Mouse (Mus musculus) B cell, adult 2 months (primary cell): ENCODE measurements around the gene Nhlrc4.

Experiments used
- DNase-seq, 2 experiments: peaks; one replicate each; pipeline ENCODE4 v3.0.0; 2022

The Nhlrc4 gene

DNA sequence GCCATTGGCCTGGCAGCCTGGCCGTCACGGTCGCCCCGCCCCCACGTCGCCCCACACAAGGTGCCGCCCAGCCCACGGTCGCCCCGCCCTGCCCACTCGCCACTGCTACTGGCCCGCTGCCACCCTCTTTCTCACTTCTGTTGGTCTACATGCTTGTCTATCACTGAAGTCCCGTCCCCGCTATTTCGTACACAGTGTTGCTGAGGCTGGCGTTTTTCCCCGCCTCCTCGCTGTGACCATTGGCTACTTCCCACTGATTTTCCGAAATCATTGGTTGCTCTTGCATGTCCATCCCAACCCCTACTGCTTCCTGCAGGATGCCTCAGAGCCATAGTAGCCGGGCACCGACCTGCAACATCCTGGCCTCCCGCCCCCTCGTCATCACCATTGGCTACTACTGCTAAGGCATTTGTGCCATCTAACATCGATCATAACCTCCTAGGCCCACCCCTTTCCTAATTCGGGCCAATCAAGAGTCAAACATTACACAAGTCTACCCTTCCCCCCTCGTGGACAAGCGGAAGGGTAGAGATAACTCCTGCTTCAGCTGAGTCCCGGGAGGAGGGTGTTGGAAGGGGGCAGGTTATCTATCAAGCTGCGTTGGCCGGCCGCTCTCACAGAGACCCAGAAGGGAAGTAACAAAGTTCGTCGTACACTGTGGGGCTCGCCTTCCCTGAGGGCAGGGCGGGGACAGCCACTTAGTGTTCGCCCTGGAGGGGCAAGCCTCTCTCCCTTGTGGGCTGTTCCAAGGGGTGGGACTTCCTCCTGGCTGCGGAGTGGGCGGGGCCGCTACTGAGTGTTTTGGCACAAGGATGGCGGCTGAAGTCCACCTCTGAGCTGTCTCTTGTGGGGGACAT, 24.7 kb downstream of the Nhlrc4 start:
- peak; percentile 100 for DNase-seq

DNA sequence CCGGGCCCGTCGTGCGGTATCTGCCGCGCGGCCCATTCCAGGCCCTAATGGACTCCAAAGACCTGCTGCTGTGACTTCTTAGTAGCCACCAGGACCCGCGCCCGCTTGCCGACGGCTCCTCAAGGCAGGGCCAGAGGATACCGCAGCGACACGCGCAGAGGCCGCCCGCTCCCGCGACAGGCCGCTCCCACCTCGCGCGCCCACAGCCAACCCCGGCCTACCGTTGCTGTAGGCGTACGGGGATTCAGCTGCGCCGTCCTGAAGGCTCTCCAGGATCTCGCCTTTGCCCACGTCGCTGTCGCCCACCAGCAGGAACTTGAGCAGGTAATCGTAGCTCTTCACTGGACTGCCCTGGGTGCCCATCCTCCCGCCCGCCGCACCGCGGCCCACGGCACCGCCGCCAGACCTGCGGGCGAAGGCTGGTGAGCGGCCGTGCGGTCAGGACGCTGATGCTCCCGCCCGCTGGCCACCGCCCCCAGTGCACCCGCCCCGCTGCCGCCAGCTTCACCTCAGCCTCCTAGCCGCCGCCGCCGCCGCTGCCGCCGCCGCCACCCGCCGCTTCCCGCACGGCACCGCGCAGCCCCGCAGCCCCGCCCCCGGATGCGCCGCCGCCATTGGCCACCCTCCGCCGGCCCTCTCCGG, 25.5 kb downstream of the Nhlrc4 start, which contains the start of gene Rab40c:
Gene Rab40c (minus strand): TSS at position 584 of the 642 bp plus-strand sequence.
- peak in 1 of 2 experiments; percentile 52 for DNase-seq

DNA sequence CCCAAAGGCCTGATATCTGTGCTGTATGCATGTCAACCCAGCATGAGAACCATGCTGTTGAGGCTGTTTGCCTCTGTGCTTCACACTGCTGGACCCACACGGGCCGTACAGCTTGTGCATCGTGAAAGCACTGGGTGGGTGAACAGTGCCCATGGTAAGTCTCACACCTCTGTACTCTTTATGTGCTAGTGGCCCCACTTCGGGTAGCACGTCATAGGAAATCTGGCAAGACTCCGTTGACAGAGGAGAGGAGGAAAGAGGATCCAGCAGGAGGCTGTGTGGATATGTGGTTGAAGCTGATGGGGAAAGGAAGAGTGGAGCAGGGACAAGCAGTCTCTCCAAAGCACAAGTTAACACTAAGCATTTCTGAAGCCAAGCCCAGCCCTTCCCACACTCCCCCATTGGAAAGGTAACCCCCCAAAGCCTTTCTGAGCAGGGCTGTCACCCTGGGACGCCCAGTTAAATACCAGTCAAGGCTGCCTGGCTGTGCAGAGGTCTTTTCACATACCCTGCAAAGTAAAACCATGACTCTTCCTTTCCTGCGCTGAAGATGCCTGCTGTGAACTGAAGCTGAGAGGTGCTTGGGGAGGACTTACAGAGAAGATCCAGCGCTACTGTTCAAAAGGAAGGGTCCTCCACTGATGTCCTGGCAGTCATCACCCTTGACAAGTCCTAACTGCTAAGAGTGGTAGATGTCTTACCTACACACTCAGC, 26.6 kb downstream of the Nhlrc4 start:
- no peak for DNase-seq

DNA sequence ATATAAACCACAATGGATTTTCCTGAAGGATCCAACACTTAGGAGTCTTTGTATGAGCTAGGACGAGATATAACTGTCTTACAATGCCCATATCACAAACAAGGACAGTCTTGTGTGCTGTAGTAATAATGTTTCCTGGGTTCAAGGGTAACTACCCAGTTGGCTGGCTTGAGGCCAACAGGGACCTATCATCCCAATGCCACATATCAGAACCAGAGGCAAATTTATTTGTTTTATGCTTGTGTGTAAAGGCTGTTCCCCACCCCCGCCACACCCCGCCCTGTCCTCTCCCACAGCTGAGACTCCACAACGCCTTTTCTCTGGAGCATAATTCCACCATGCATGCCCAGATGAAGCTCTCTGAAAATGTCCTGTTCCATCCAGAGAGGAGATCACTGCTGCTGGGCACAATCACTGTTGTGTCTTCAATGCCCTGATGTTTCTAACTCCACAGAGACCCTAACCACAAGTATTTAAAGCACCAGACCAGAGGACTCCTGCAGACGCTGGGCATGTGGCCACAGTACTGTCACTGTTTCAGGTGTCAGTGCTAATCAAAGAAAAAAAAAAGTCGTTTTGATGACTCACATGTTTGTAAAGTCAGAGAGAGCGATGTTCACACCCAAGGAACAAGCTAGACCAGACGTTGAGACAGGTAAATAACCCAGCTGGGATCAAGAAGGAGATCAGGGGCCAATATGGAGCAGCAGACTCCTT, 27.7 kb downstream of the Nhlrc4 start:
- DNase-seq, result no peak

DNA sequence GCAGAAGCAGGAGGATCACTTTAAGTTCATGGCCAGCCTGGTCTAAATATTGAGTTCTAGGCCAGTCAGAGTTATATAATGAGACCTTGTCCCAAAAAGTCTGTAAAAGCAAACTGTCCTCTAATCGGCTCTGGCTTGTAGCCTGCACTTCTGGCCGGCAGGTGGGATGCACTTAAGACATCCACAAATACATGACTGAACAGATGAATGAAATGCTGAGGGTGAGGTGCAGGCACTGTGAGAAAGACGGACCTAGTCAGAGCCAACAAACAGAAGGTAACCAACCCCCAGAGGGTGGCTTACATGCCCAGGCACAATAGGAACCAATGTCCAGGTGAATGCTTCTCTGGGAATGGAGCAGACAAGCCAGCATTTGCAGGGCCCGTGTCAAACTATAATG, 30.5 kb downstream of the Nhlrc4 start:
- DNase-seq, result no peak

DNA sequence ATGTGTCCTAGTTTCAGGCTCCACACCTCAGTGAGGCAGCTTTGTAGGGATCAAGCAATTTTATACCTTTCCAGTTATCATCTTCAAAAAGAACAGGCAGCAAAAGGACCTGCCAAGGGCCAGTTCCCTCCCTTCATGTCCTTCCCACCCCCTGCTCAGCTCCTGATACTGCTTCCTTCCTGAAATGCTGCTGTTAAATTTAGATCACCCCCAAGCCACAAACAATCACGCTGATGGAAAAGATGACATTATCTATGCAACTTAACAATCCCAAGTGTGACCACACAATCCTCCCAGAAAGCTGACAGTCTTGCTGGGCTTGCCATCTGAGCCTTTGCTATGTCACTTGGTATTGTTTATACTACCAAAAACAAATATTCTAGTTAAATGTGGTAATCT, 30.9 kb downstream of the Nhlrc4 start:
- no peak for DNase-seq

DNA sequence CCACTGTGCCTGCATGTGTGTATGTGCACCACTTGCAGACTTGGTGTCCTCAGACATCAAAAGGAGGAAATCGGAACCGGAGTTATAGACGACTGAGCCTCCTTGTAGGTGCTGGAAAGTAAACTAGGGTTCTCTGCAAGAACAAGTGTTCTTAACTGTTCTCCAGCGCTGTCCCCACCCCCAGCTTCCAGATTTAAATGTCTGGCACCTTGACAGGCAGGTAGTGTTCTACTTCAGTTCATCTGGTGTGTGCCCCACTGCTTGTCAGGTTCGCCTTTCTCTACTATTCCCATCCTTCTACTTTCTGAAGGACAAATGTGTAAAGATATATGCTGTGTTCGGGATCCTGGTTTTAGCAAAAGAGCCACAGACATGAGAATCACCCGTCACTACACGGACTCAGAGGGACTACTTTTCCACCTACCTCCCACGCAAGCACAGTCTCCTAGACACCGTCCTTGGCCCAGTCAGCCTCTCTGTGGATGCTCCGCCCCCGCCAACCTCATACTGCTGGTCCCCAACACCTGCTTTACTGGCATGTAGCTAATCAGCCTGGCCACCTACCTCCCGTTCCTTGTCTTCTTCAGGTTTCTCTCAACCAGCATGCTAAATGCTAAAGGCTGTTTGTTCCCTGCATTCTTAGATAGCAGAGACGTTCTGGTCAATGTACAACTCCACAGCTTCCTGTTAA, 31.4 kb downstream of the Nhlrc4 start:
- no peak for DNase-seq

DNA sequence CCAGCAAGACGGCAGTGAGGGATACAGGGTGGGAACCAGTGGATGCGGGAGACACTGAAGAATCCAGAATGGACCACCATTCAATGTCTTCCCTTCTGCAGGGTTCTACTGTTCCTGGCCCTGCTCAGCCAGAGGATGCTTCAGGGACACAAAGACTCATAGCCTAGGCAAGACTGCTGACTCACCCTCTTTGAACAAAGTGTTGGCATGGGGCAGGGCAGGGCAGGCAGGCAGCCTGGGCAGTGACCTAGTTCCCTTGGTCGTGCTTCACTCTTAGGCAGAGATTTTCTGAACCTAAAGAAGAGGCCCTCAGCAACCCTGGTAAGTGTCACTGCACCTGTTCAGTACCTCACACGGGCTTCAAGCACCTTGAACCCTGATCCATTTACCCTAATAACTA, 32.9 kb downstream of the Nhlrc4 start:
- DNase-seq, result no peak

DNA sequence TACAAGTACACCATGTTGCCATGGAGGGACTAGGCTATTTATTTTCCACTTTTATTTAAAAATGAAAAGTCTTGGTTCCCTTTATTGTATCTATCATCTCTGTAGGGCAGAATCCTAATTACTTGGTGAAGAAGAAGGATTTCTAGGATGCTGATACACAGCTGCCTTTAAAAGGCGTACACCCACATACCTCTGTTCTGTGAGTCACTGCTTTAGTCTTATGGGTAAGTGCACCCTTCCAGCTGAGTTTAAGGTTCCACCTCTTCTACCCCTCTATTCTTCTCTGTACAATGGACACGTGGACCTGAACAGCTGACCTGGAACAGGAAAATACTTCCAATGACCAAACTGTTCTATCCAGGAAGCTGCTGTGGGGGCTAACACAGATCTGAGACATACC, 37.1 kb downstream of the Nhlrc4 start:
- no peak for DNase-seq

DNA sequence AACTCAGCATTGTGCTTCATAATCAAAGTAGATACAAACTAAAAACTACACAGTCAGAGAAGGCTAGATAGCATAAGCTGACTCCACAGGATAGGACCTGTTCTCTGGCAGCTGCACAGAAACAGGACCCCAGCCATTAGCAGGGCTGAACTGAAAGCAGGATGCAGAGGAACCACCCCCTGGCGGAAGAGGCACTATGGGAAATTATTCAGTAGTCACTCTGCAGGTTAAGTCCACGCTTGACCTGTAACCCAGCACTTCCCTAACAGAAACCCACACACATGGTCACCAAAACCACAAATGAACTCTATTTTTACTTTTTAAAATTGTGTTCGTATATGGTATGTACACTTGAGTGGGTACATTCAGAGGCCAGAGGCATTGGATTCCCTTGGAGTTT, 41.7 kb downstream of the Nhlrc4 start:
- peak; percentile 32 to 42 for DNase-seq

DNA sequence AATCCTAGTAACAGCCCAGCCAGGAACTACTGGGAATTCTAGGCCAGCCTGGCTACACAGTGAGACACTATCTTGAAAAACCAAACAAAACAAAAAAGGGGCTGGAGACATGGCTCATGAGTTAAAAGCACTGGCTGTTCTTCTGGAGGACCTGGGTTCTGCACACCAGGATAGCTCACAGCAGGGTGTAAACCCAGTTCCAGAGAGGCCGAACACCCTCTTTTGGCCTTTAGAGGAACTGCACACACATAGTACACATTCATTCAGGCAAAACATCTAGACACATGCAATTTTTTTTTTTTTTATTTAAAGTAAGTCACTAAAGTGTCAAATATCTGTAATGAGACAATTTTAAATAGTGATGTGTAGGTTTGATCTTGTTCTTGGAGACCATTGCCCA, 44.6 kb downstream of the Nhlrc4 start:
- no peak for DNase-seq

DNA sequence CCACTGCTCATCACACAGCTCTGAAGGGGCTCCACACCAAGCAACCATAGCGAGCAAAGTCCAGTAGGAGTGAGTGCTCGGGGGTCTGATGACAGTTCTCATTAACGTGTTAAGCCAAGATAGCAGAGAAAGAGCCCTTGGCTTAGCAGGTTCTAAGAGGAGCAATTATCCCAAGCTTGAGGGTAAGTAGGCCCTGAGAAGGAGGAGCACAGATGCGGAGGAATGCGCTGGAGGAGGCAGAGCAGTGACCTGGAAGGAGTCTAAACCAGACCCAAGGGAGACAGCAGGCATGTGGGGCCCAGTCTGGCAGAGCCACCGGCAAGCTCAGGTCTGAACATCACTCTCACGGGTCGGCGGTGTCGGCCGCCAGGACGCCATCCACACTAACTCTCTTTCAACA, 48.9 kb downstream of the Nhlrc4 start:
- DNase-seq, result no peak

DNA sequence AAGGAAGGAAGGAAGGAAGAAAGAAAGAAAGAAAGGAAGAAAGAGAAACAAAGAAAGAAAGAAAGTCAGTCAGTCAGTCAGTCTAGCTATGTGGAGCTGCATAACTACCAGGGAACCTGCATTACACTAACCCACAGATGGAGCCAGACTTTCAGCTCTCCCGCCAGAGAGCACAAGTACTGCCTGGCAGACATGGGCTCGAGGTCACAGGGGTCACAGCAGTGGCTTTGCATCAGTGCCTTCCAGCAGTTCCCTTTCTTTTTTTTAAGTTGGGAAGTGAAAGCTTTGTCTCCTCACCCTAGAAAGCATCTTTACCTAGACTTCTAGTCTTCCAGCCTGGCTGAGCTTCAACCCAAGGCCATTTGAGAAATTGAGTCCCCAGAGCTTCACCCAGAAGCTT, 49.3 kb downstream of the Nhlrc4 start:
- DNase-seq, result no peak

DNA sequence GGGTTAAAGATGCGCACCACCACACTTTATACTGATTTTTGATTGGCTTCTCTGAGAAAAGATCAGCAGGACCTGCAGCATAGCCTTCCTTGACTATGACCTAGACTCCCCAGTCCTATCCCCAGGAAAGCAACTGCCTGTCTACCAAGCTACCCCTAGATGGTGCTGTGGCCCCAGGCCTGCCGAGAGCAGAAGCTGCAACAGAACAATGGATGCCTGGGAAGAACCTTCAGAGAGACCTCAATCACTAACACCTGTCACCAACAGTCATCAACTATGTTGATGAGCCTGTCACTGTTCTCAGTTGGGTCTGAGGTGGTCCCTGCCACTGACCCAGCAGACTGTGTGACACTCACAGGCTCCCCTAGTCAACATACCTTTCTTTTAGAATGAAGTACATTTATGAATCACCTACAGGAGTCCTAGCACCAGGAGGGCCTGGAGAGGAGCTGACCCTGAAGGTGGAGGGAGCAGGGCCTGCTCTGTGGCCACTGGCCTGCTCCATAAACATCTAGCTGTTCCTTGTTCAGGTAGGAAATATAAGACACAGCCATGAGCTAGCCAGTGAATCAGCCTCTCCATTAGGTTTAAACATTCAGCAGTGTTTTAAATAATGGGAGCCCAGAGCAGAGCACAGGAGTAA, 50.7 kb downstream of the Nhlrc4 start:
- peak; percentile 82 to 84 for DNase-seq
